Mouse (Mus musculus) C2C12 (cell line): Measurements from ENCODE around the gene Acer2. TPM values are rescaled to one million over a fixed set of nuclear protein-coding genes. Genes with fewer than 3 reads are reported as not detected.
A peak's percentile ranks its signal among the peaks of the same experiment; 100 is the strongest.
"Not testable (repeated sequence)": the region's sequence is repeated elsewhere in the genome, so short reads cannot be mapped to it uniquely, and the experiment has no call there.

Source experiments
- H3K27me3 ChIP-seq: one replicate; pipeline ENCODE4 v1.6.1; 2011; ENCODE audit not compliant: control insufficient read depth, insufficient read depth, insufficient read length
- H3K36me3 ChIP-seq: one replicate; pipeline ENCODE4 v1.6.1; 2011; ENCODE audit not compliant: control insufficient read depth, insufficient read depth
- H3K4me3 ChIP-seq: one replicate; pipeline ENCODE4 v1.5.1; 2011; ENCODE audit warnings: mild to moderate bottlenecking, control low read depth; ENCODE audit not compliant: poor library complexity, insufficient read depth, severe bottlenecking
- H3K79me2 ChIP-seq: one replicate; pipeline ENCODE4 v1.6.1; 2011; ENCODE audit not compliant: control insufficient read depth, insufficient read depth
- H3K79me3 ChIP-seq: one replicate; pipeline ENCODE4 v1.6.1; 2011; ENCODE audit warnings: low read depth, control low read depth
- H3ac ChIP-seq: one replicate; pipeline ENCODE3; 2011; ENCODE audit warnings: low read depth; ENCODE audit not compliant: control insufficient read depth, insufficient read length
- CEBPB ChIP-seq: IDR thresholded peaks from one replicate; pipeline ENCODE4 v1.6.1; 2011; ENCODE audit warnings: low read depth, mild to moderate bottlenecking, control low read depth, moderate library complexity
- CTCF ChIP-seq: IDR thresholded peaks from one replicate; pipeline ENCODE4 v1.5.1; 2011; ENCODE audit not compliant: control insufficient read depth, insufficient read depth, insufficient read length
- FOSL1 ChIP-seq: IDR thresholded peaks from one replicate; pipeline ENCODE4 v1.8.0; 2011; ENCODE audit warnings: mild to moderate bottlenecking, low read length; ENCODE audit not compliant: poor library complexity, insufficient read depth, severe bottlenecking
- MAX ChIP-seq: IDR thresholded peaks from one replicate; pipeline ENCODE4 v1.6.1; 2011; ENCODE audit warnings: mild to moderate bottlenecking, control low read depth
- MYOD1 ChIP-seq: IDR thresholded peaks from one replicate; pipeline ENCODE4 v1.6.1; 2011; ENCODE audit warnings: low read depth; ENCODE audit not compliant: control insufficient read depth, insufficient read length
- MYOG ChIP-seq: IDR thresholded peaks from one replicate; pipeline ENCODE4 v1.6.1; 2011; ENCODE audit not compliant: control insufficient read depth, insufficient read length; ENCODE audit errors: extremely low read depth
- USF1 ChIP-seq: IDR thresholded peaks from one replicate; pipeline ENCODE4 v1.6.1; 2011; ENCODE audit warnings: low read depth, mild to moderate bottlenecking, control low read depth, moderate library complexity
- long read RNA-seq, 2 experiments: library from polyadenylated mRNA; unstranded; transcript quantifications; one replicate each; pipeline ENCODE4 v2.0.0; 2019 to 2020
- polyA plus RNA-seq: library from polyadenylated mRNA; unstranded; fragments of >200 nt; fragmentation: generic; extraction: Trizol; gene quantifications from one replicate; pipeline ENCODE4 v1.2.1, GENCODE M21; 2012; ENCODE audit warnings: missing spikeins

The Acer2 gene
- 0.08 TPM for polyA plus RNA-seq
- long read RNA-seq, experiment 1: 0 reads
- long read RNA-seq, experiment 2, partial matches to known transcripts: 1 of 1 reads
- long read RNA-seq, experiment 2, other reads (novel, unspliced or antisense): 0 of 1 reads

DNA sequence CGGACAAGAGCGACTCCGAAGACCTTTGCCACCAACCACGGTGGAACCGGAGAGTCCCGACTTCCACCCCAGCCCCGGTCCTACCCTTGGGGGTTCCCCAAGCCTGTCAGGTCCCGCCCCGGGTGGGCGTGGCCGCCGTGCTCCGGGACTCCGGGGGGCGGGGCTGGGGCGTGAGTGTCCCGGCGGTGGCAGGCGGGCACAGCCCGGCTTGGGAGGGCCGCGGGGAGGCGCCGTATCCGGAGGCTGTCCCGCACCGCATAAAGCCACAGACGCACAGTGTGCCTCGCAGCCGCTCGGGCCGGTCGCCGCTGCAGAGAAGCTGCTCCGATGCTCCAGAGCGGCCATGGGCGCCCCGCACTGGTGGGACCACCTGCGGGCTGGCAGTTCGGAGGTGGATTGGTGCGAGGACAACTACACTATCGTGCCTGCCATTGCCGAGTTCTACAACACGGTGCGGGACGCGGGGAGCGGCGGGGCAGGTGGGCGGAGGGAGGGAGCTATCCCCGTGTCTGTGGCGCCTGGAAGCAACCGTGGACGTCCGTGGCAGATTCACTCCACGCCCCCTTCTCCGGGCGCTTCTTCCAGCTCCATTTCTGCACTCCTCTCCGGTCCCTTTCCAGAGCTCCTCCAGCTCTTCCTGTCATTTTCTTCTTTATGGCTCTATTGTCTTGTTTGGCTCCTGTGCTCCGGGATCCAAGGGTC is at the start of gene Acer2:
Gene Acer2, plus strand, starts transcription at position 251 of the 702 bp plus-strand sequence.
- H3K4me3 ChIP-seq: peak within 1 kb of the TSS; percentile 6
- TF ChIP-seq CEBPB: no peak
- no peak for TF ChIP-seq MYOD1
- TF ChIP-seq MYOG: no peak
- TF ChIP-seq CTCF: peak; percentile 18
- no peak for TF ChIP-seq USF1
- H3K79me3 ChIP-seq: no peaks in the 10 kb centered on the region
- peaks cover 4% of the 10 kb centered on the region for H3K27me3 ChIP-seq
- H3ac ChIP-seq: peak within 1 kb of the TSS; percentile 6
- H3K79me2 ChIP-seq: no peaks in the 10 kb centered on the region
- H3K36me3 ChIP-seq: no peaks in the 10 kb centered on the region

DNA sequence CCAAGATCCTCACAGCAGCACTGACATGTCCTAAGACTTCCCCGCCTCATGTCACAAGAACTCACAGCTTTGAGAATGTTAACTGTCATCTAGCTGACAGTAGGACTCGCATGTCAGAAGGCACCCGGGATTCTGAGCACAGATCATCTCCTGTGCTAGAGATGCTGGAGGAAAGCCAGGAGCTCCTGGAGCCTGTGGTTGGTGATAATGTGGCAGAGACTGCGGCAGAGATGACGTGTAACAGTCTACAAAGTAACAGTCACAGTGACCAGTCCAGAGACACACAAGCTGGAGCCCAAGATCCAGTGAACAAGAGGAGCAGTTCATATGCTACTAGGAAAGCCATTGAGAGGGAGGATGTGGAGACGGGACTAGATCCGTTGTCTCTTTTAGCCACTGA is 49.1 kb upstream of the Acer2 start:
- H3K36me3 ChIP-seq: peaks cover 74% of the 10 kb centered on the region
- no peak overlapping the region for H3ac ChIP-seq
- TF ChIP-seq MYOD1: no peak
- TF ChIP-seq CEBPB: no peak
- no peak for TF ChIP-seq MYOG
- no peak for TF ChIP-seq USF1
- no peak for TF ChIP-seq MAX
- TF ChIP-seq CTCF: no peak
- no peak for TF ChIP-seq FOSL1
- H3K79me3 ChIP-seq: no peaks in the 10 kb centered on the region
- H3K27me3 ChIP-seq: no peaks in the 10 kb centered on the region
- no peaks in the 10 kb centered on the region for H3K79me2 ChIP-seq
- no peak overlapping the region for H3K4me3 ChIP-seq

DNA sequence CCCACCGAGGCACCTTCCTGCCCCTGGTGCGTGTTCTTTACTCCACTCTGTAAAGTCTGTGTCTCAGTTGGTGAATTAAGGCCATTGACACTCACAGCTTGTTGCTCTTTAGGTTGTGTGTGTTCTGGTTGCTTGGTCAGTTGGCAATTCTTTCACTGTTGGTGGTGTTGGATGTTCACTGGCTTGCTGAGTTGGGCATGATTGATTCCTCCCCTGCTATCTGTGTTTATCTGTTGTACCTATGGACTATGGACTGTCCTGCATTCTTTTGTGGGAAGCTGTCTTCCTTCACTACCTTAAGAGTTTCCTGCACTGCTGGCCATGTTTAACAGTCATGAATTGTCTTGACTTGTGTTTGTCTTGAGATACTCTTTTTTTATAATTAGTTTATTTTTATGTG is 42.3 kb upstream of the Acer2 start:
- Histone ChIP-seq H3K36me3 (peaks cover 38% of the 10 kb centered on the region), H3K79me3 (no peaks in the 10 kb centered on the region), H3K27me3 (no peaks in the 10 kb centered on the region), H3ac (no peak overlapping the region), H3K79me2 (no peaks in the 10 kb centered on the region), H3K4me3 (no peak overlapping the region)
- TF ChIP-seq CTCF: no peak
- no peak for TF ChIP-seq USF1
- no peak for TF ChIP-seq MAX
- no peak for TF ChIP-seq MYOG
- TF ChIP-seq FOSL1: no peak
- TF ChIP-seq CEBPB: no peak
- no peak for TF ChIP-seq MYOD1

DNA sequence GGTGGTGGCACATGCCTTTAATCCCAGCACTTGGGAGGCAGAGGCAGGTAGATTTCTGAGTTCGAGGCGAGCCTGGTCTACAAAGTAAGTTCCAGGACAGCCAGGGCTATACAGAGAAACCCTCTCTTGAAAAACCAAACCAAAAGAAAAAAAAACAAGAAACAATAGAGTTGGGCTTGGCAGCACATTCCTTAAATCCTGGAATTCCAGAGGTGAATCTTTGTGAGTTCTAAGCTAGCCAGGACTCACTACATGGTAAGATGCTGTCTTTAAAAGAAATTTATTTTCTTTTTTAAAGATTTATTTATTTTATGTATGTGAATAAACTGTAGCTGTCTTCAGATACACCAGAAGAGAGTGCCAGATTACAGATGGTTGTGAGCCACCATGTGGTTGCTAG is 33.1 kb upstream of the Acer2 start:
- not testable (repeated sequence) for H3K4me3 ChIP-seq, H3K79me3 ChIP-seq, H3K79me2 ChIP-seq, H3K27me3 ChIP-seq, H3ac ChIP-seq
- peaks cover 52% of the 10 kb centered on the region for H3K36me3 ChIP-seq

DNA sequence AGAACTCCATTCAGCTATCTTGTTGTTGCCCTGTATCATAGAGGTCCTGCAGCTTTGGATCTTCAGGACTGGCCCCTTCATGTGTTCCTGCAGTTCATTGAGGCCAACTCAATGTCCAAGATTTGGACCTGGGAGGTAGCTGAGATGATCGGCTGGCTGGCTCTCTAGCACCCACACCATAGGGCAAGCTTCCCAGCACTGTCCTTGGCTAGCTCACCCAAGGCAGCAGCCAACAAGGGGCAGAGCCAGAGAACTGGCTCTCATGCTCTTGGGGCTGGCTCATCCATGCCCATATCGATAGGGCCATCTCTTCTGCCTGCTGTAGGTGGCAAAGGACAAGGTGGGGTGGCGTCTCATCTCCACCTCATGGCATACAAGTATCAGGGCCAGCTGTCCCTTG is 28.8 kb upstream of the Acer2 start:
- no peak for TF ChIP-seq CTCF
- TF ChIP-seq USF1: no peak
- no peak for TF ChIP-seq FOSL1
- no peak for TF ChIP-seq MYOD1
- TF ChIP-seq MYOG: no peak
- TF ChIP-seq CEBPB: no peak
- no peak for TF ChIP-seq MAX
- Histone ChIP-seq H3K79me2 (no peaks in the 10 kb centered on the region), H3K4me3 (no peak overlapping the region), H3ac (no peak overlapping the region), H3K27me3 (no peaks in the 10 kb centered on the region), H3K36me3 (peaks cover 23% of the 10 kb centered on the region), H3K79me3 (no peaks in the 10 kb centered on the region)

DNA sequence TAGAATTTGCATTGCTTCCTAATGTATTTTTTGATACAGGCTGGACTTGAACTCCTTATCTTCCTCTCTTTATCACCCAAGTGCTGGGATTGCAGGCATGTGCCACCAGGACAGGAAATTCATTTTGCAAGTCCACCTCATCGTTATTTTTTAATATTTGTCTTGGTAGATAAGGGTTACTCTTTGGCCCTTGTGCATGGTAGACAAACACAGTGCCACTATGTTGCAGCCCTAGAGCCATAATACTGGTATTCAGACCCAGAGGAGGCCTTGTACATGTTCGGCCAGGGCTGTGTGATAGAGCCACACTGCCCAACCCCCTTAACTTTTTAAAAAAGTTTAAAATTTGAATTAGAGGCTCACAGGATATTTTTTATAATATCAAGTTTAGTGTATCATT is 26.9 kb upstream of the Acer2 start:
- Histone ChIP-seq H3K79me2 (no peaks in the 10 kb centered on the region), H3K36me3 (peaks cover 19% of the 10 kb centered on the region)

More for the DNA sequence above, 26.9 kb upstream of the Acer2 start:
- no peak overlapping the region for H3ac ChIP-seq
- TF ChIP-seq FOSL1 (no peak), MAX (no peak), CTCF (no peak), USF1 (no peak), MYOG (no peak), MYOD1 (no peak), CEBPB (no peak)
- no peaks in the 10 kb centered on the region for H3K79me3 ChIP-seq
- no peaks in the 10 kb centered on the region for H3K27me3 ChIP-seq
- no peak overlapping the region for H3K4me3 ChIP-seq
